Mouse (Mus musculus): Measurements from ENCODE around the gene Soat1.
"Not testable (repeated sequence)": the region's sequence is repeated elsewhere in the genome, so short reads cannot be mapped to it uniquely, and the experiment has no call there.

Soat1 gene

DNA sequence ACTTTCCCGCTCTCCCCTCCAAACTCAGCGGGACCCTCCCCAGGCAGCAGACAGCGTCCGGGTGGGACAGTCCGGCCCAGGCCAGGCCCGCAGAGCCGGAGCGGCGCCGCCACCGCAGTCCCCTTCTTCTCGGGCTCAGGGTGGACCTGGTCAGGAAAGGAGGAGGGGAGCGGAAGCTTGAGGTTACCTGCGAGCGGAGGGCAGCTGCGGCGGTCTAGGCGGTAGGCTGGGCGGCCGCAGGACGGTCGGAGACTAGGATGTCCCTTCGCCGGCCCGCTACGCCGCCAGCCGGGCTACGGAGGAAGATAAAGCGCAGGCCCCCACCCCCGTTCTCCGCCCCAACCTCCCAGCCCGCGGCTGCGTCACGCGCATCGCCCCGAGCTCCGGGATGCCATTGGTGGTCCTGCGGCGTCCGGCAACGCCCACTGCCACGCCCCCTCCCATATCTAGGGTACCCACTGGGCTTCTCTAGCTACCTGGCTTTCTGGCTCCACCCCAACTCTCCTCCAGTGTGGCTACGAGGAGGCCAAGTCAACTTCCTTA, at the start of gene Soat1:
Gene Soat1, minus strand, starts transcription at position 371 of the 543 bp plus-strand sequence.
- DNase-seq (ENCODE audit: low spot score): peak; percentile 93

DNA sequence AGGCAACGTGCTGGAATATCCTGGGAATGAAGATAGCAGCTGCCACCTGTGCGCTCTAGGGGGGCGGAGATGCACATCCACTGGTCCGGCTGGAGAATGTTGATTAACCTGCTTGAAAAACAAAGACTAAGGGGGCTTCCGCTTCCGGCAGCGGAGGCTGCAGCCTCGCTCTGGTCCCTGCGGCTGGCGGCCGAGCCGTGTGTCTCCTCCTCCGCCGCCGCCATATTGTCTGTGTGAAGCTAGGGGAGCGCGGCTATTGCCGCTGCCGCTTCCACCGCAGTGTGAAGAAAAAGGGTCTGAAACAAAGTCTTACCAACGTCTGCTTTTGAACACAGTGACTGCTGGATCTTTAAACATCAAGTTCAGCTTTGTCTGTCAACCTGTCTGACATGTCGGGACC, 49.7 kb upstream of the Soat1 start, which contains the start of gene Gm10031:
Gene Gm10031, plus strand, starts transcription at position 171 of the 400 bp plus-strand sequence.
- DNase-seq (ENCODE audit: low spot score): not testable (repeated sequence)

DNA sequence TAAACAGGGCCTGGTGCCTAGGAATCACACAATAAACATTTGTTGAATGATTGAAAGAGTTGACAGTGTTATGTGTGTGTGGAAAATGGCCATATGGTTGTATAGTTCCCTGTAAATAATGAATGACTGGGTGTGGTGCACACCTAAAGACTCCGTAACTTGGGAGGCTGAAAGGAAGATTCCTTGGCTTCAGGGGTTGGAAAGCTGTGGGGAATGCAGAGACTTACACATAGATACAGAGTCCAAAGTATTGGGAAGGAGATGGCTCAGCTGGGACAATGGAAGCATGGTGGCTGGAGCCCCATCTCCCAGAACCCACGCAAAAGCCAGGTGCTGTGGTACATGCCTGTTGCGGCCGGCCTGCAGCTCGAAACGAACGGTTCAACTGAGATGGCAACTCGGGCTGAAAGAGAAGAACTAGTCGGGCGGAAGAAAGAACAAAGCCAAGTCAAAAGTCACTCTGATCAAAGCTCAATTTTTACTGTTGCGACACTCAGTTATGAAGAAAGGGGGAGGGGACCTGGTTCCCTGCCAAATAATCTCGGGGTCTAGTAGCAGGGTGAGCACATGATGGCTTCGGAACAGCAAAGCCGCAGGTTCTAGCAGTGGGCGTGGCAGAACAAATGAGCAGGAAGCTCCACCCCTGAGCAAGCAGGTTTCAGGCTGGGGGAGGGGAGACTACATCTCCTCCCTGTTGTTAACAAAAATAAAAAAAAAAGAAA, 47.8 kb upstream of the Soat1 start:
- DNase-seq (ENCODE audit: low spot score): no peak

DNA sequence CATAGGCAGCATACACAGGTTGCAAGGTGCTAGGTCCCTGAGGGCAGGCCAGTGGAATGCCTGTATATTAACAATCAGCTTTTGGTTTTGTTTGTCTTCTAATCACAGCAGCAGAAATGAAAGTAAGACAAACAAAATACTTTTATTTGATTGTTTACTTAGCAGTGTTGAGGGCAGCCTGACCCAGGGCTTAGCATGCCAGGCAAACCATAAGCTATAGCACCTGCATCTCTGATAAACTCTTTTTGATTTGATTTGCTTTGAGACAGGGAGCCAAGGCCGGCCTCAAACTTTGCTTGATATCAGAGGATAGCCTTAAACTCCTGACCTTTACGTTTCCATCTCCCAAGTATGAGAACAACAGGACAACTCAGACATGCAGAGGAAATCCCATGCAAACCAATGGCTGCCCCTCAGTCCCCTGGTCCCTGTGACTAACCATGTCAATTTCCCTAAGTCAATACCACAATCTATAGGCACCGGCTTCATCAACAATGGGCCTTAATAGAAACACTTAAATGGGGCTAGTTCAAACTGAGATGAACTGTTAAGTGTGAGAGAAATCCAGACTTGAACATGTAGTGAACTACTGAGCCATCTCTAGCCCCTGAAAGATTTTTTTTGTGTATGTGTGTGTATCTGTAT, 46.1 kb upstream of the Soat1 start:
- DNase-seq (ENCODE audit: low spot score): no peak

DNA sequence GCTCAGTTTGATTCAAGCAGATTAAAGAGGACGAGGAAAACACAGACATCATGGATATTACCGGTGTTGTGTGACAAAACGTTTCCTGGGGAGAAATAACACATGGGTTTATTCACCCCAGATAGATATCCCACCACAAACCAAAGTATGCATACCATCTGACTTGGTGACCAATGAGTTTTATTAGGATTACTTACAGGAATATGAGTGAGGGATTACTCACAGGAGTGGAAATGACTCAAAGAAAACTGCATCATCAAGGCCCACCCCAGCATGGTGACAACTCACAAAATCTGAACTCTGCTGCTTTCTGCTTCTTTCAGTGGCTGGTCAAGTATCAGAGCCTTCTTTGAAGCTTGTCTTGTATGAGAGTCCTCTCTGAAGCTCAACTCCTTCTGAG, 33.6 kb upstream of the Soat1 start:
- no peak for DNase-seq (ENCODE audit: low spot score)

DNA sequence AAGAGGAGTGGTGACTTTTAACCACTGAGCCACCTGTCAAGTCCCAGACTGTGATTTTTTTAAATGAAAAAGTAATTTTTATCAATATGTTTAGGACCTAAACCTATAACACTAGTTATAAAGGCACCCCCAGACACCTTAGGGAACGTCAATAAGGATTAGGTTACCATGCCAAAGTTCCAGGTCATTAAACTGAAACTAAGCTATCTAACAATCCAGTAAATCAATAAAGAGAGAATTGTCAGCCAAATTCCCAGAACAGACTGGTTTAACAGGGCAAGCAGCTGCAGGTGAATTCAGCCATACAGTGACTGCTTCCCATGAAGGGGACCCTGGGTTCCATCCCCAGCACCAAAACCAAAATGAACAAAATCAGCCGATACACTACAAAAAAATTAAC, 31.8 kb upstream of the Soat1 start:
- DNase-seq (ENCODE audit: low spot score): no peak

DNA sequence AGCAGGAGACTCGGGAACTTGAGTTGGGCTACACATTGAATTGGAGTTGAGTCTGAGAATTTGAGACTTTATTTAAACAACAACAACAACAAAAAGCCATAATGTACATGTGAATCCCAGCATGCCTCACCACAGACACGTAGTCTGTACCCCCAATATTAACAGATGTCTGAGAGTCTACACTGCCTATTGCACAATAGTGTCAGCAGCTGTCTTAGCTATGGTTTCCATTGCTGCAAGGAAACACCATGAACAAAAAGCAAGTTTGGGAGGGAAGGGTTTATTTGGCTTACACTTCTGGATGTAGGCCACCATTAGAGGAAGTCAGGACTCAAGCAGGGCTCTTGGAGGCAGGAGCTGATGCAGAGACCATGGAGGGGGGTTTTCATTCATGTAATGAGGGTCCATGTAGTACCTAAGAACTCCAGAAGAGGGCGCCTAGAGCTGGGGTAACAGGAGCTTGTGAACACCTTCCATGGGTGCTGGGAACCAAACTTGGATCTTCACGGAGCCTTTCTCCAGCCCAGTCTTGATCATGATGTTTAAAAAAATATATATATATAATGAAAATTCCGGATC, 30.9 kb upstream of the Soat1 start:
- DNase-seq (ENCODE audit: low spot score): peak; percentile 38

DNA sequence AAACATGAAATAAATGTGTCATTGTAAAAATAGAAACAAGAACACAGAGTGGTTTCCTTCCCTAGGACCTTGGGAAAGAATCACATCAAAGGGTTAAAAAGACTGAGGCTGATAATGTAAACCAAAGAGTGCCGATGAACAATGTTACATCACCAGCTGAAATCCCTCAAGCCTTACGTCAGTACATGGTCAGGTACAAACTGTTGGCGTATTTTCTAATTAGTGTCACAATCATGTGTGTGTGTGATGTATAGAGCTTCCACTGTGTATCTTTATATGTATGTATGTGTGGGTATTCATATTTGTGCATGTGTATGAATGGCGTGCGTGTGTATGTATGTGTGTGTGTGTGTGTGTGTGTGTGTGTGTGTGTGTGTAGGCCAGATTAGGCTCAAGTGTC, 22.8 kb upstream of the Soat1 start:
- no peak for DNase-seq (ENCODE audit: low spot score)

DNA sequence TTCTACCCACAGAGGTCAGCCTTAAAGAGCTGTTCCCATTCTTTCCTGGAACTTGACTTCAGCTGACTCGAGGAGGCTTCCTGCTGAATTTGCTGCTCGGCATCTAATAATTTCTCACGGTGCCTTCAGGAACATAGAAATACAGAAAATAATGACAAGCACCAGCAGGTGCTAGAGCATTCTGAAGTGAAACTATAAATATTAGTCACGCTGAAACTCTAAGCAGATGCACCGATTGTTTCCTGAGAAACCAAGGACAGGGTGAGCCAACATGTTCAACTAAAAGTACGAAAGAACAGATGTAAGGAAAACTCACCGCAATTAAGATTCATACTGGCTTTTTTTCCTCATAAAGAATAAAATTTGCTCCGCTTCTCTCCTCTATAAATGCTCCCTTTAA, 20.9 kb upstream of the Soat1 start:
- DNase-seq (ENCODE audit: low spot score): no peak

DNA sequence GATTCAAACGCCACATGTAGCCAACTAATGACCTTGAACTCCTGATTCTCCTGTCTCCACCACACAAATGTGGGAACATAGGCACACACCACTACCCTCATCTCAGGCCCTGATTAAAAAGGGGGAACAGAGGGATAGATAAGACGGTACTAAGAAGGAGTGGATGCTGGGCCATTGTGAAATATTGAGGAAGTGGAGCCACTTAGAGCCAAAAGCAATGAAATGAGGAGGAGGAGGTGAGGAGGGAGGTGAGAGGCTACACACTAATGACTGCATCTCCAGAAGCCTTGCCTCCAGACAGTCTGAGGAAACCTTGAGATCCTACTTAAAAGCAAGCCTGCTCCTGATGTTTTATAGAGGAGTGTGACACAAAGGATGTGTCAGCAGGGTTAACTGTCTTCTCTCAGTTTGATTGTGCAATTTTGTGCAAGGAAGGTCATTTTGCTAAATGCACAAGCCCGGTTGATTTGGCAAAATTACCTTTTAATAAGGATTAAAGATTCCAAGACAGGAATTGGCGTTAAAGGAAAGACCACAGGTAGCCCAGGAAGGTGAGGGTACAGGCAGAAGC, 17.2 kb upstream of the Soat1 start:
- peak; percentile 48 for DNase-seq (ENCODE audit: low spot score)

DNA sequence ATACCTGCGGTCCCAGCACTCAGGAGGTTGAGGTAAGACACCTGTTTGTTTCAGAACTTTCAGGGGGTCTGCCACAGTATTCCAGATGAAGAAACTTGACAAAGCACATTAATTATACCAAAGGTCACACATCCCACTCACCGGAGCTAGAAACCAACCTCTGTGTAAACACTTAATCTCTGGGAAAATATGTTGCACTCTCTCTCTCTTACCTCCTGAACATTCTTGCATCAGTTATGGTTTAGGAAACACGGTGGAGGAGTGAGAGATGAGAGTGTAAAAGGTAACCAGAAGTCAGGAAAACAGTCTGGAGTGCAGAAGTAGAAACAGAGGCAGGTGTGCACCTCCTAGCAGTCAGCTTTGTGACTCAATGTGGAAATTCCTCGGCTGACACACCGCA, 13.9 kb upstream of the Soat1 start:
- no peak for DNase-seq (ENCODE audit: low spot score)

DNA sequence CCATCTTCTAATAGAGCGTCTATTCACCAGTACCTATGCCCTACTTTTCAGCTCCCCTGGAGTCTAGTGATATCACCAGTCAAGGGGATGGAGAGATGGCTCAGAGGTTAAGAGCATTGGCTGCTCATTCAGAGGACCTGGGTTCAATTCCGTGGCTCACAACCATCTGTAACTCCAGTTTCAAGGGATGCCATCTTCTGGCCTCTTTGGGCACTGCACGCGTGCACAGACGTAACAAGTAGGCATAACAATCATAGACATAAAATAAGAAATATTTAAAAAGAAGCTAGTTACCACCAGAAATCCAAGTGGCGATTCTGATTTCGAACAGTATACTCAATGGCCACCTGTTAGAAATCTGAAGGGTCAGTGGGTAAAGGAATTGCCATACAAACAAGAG, 13.4 kb upstream of the Soat1 start:
- no peak for DNase-seq (ENCODE audit: low spot score)

DNA sequence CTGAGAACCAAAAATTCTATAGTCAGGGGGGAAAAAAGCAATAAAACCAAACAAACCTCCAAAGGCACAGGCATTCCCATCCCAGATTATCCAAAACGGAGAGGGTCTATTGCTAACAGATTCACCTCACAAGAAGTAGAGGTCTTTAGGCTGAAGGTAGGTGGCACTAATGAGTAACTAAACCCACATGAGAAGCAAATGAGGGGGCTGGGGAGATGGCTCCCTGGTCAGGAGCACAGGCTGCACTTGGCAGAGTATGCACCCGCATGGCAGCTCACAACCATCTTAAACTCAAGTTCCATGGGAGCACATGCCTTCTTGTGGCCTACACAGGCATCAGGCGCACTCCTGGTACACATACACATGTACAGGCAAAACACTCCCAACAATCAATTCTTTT, 7.7 kb upstream of the Soat1 start:
- DNase-seq (ENCODE audit: low spot score): no peak

DNA sequence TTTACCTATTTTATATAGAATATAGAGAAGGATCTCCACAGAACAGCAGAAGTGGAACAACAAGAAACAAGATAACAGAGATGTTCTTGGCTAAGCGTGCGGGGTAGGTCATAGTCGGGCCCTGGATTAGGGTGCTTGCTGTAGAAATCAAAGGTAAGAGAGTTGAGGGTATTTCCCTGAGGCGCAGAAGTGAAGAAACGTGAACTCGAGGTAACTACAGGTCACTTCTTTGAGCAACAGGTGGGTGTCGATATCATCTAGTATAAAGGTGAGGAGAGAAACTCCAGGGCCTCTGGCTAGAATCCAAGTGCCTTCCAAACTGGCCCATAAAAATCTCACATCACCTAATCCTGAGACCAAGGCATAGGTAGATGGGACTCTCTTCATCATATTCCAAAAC, 2.4 kb upstream of the Soat1 start:
- DNase-seq (ENCODE audit: low spot score): no peak

DNA sequence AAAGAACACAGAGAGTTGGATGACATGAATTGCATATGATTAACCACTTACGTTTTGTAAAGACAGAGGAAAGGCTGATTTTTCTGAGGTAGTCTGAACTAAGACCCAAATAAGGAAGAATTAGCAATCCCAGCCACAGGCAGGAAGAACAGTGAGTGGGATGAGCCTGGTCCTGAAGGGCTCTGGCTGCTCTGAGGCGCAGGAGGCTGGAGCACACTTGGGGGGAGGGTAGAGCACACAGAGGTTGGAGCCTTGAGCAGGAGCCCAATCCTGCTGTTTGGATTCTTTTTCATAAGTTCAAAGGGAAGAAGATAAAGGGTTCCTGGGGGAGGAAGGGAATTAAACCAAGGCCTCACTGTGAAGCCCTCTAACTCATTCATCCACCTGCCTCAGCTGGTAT, 1.9 kb upstream of the Soat1 start:
- DNase-seq (ENCODE audit: low spot score): peak; percentile 58

DNA sequence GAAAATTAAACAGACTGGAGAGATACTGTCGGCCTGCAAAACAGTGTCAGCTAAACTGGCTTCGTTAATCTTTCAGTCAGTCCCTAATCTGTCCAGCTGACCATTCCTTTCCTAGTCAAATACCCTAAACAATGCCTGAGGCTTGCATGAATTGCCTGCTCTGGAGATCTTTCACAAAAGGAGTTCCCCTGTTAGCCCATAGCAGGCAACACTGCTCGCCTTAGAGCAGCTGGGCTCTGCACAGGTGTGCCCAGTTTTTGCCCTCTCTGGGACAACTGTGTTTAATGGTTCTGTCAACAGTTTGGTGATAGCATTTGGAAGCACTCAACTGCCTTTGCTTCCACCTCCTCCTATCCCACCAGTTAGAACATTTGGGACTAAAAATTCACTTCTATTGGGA, 723 bp upstream of the Soat1 start:
- DNase-seq (ENCODE audit: low spot score): no peak

DNA sequence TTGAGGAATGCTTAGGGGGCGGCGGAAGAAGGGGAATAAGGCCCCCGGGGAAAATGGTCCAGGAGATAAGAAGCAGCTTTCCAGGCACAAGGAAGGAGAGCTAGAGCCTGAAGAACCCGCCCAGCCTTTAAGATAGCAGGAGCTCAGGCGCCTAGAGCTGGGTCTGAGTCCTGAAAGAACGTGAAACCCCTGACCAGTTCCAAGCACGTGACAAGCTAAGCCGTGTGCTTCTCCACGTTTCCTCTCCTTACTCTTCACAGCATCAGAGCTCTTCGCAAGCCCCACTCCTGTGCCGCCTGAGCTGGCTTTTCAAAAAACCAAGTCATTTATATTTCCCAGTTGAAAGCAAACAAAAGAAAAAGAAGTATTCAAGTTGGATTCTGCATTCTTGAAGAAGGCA, 1.1 kb downstream of the Soat1 start:
- DNase-seq (ENCODE audit: low spot score): peak; percentile 25

DNA sequence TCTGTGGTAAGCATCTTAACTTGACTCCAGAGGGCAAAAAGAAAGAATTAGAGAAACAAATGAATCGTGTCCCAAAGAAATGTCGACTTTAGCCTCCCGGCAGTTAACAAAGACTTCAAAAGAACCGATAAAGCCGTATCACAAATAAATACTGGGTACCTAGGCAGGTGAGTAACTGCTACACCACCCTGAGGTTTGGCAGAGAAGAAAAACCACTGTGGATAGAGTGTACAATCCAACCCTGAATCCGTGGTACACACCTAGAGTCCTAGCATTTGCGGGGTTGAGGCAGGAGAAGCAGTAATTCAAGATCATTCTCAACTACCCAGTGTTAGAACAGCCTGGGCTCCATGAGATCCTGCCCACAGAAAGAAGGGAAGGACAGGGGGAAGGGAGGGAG, 2.2 kb downstream of the Soat1 start:
- DNase-seq (ENCODE audit: low spot score): no peak

DNA sequence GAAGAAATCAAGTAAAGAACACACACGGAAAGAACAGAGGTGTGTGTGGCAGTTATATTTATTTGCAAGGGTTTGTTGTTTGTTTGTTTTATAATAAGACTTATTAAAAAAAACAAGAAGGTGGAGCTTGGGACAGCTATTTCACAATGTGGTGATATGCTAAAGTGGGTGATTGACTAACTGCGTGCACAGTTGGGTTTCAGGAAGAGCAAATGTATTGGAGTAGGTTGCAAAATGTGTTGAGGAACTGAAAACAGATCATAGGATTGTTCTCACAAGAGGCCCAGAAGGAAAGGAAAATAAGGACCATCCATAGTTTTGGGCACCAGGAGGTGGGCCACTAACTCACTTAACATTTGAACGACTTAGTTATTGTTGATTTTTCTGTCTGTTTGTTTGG, 3.1 kb downstream of the Soat1 start:
- DNase-seq (ENCODE audit: low spot score): no peak

DNA sequence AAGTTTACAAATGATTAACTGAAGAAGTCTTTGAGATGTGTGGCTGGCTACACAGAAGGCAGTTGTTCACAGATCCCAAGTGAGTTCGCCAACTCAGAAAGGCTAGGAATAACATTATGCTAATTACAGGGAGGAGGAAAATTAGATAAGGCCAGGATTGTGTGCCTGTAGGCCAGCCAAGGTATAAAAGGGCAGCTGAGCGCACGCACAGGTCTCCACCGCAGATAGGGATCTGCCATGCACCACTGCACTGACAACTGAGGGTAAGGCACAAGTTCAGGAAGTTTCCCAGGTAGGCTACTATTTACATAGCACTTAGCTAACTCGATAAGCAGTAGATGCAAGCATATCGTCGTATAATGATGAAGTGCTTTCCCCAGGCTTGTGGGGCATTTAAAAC, 3.6 kb downstream of the Soat1 start:
- DNase-seq (ENCODE audit: low spot score): no peak

DNA sequence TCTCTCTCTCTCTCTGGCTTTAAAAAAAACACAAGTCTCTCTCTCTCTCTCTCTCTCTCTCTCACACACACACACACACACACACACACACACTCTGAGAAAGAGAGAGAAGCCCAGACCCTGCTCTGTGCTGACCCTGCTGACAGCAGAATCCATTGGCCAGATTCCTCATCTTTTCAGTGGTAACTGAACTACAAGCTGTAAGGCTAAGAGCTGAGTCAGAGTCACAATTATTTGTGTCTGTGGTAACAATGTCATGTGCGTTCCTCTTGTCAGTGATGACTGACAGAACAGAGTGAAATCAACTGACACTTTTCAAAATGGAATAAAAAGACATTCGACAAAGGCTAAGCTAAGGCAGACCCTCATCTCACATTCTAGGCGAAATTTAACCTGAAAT, 5.6 kb downstream of the Soat1 start:
- DNase-seq (ENCODE audit: low spot score): no peak

DNA sequence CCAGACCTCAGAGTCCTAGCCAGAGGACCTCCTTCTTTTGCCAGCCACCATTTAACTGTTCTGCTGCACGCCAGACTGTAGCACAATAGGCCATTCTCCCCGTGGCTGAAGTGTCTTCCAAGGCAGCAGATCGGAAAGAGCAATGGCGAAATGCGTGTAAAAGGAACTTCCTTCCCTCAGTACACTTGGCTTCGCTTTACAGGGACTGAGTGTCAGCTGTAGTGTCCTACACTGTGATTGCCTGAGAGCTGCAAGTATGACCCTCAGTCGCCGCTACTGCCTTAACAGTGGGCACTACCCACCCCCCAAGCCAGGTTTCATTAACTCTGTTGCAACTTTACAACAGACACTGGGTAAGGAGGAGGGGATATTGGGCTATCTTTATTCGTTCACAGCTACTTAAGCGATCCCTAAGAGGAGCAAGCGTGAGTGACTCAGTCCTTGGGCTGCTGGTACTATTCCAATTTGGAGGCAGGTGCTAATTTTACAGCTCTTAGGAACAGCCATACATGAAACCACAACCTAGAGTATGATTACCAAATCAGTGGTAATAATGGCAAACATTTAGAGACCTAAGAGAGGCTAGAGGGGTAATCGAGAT, 6.4 kb downstream of the Soat1 start:
- no peak for DNase-seq (ENCODE audit: low spot score)

DNA sequence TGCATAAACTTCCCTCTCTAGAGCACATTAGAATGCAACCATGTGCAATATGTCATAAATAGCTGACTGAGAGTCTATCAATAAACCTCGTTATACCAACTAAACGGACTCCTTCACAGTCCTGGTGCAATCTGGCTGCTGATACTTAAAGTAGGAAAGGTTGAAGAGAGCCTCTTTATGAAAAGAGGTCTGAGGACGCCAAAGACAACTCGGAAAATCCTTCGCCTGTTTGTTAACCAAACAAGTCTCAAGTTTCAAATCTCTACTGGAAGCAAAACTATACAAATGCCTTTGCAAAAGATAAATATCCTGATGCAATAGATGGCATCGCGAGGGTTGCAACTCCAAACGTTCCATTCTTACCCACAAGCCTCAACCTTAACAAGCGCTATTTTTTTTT, 9.2 kb downstream of the Soat1 start:
- no peak for DNase-seq (ENCODE audit: low spot score)

All from testis, postnatal 14 days (tissue).